12 mouse cellular contexts compared by ENCODE assay signal in the genomic region with DNA sequence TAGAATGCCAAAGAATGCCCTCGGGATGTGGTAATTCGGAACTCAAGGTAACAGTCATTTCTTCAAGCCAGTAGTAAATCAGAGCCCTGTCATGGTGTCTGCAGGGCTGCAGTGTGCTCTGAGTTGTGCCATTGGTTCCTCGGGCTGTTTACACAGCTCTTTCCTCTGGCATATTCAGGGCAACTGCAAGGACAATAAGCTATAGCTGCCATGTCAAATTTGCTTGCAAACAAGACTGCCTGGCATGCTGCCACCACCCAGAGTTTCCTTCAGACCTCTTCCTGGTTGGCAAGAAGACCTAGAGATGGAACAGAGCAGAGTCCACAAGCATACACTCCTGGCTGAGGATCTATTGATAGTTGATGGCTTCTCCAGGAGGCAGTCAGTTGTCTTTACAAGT.
DNase-seq lines count a peak whose midpoint lies in the region; ATAC-seq and TF ChIP-seq lines count a peak whose summit lies in the region.
"Had no signal": no experiment of that assay in that cellular context is flagged by ENCODE, and none has a peak within 500 bp of the region (broad histone marks: within the 10 kb centered on the region; RNA-seq: fewer than 3 reads in every experiment).

No protein-coding gene starts in this region.

- no peaks in the 10 kb centered on the region for H3K4me1 ChIP-seq in kidney, adult 2 months (ENCODE audit: control insufficient read depth, insufficient read depth, low read length)
- H3K4me1 ChIP-seq in kidney, embryonic 15.5 days = no peaks in the 10 kb centered on the region

- TF ChIP-seq CTCF in kidney, adult 2 months (conservative IDR thresholded peaks at IDR 0.05; ENCODE audit: insufficient read depth, insufficient read length, low read depth, low read length) = no peak

- no peaks in the 10 kb centered on the region for H3K36me3 ChIP-seq in kidney, adult 2 months (ENCODE audit: control insufficient read depth, insufficient read depth, low read length)
- no peaks in the 10 kb centered on the region for H3K36me3 ChIP-seq in kidney, embryonic 15.5 days

- DNase-seq in kidney, adult 2 months = peak; percentile 82
- DNase-seq in adrenal gland, postnatal 36 days = peak; percentile 75 to 90
- peak; percentile 79 to 85 for DNase-seq in kidney, postnatal 25 days
- DNase-seq in ovary, postnatal 14 days (ENCODE audit: low spot score) = peak; percentile 43
- no peak for DNase-seq in left cerebral cortex, postnatal 36 days (ENCODE audit: low spot score in 2 of 2)
- DNase-seq in thymus, postnatal 0 days (ENCODE audit: low spot score) = no peak
- DNase-seq: forebrain, postnatal 0 days; right cerebral cortex, postnatal 25 days; thymus, postnatal 25 days had no signal

- intact Hi-C loops in left cerebral cortex, postnatal 36 days (cut with DNase I) = no loop called here

- H3K9me3 ChIP-seq in kidney, embryonic 15.5 days (replicated peaks) = no peaks in the 10 kb centered on the region

- ATAC-seq in kidney, embryonic 15.5 days (replicated peaks; ENCODE audit: low FRiP score) = no peak
- ATAC-seq: forebrain, postnatal 0 days had no signal

- H3K4me3 ChIP-seq in kidney, adult 2 months (ENCODE audit: insufficient read depth, low read depth, low read length) = no peak overlapping the region
- no peak overlapping the region for H3K4me3 ChIP-seq in kidney, embryonic 15.5 days (replicated peaks)
- H3K4me3 ChIP-seq: myocyte had no signal

- no peak for TF ChIP-seq POLR2A in kidney, adult 2 months (IDR thresholded peaks at IDR 0.05; ENCODE audit: low read depth, low read length)

- WGBS in kidney, adult 2 months = 63% methylated on average over 3 of the region's 3 CpGs
- 76% methylated on average over 3 of the region's 3 CpGs for WGBS in kidney, embryonic 15.5 days

- H3K9ac ChIP-seq in kidney, embryonic 15.5 days = no peak overlapping the region
- H3K9ac ChIP-seq: forebrain, postnatal 0 days; liver, embryonic 14.5 days had no signal

- H3K27me3 ChIP-seq in kidney, adult 2 months (replicated peaks; ENCODE audit: control insufficient read depth, insufficient read depth, low read length) = no peaks in the 10 kb centered on the region
- H3K27me3 ChIP-seq in kidney, embryonic 15.5 days = no peaks in the 10 kb centered on the region

- H3K4me2 ChIP-seq in kidney, embryonic 15.5 days = no peak overlapping the region

- no peak overlapping the region for H3K27ac ChIP-seq in kidney, adult 2 months (ENCODE audit: insufficient read depth, low read depth, low read length)
- no peak overlapping the region for H3K27ac ChIP-seq in kidney, embryonic 15.5 days
- H3K27ac ChIP-seq: liver, embryonic 14.5 days had no signal

Comparison
In these comparisons a context has a peak if more than half of its experiments do, and no peak if none do; other contexts are left out.
1. DNase-seq: peak in kidney, adult 2 months (single experiment), adrenal gland, postnatal 36 days (2 of 2), kidney, postnatal 25 days (2 of 2) and ovary, postnatal 14 days (single experiment); none in left cerebral cortex, postnatal 36 days (0 of 2) and thymus, postnatal 0 days (single experiment).